ENCODE assay signal across 9 mouse cellular contexts in genomic region chr8:125759022-125759421, GRCm38 (mm10). TPM values are rescaled to one million over a fixed set of nuclear protein-coding genes. Genes with fewer than 3 reads are reported as not detected.
A peak's percentile ranks its signal among the peaks of the same experiment; 100 is the strongest.
DNase-seq lines count a peak whose midpoint lies in the region; ATAC-seq and TF ChIP-seq lines count a peak whose summit lies in the region.
"Had no signal": no experiment of that assay in that cellular context is flagged by ENCODE, and none has a peak within 500 bp of the region (broad histone marks: within the 10 kb centered on the region; RNA-seq: fewer than 3 reads in every experiment).

No protein-coding gene starts in this region.

- DNase-seq in heart, postnatal 36 days = peak; percentile 22 to 50
- DNase-seq in heart, postnatal 25 days (ENCODE audit: low spot score) = no peak
- no peak for DNase-seq in testis, postnatal 14 days (ENCODE audit: low spot score)
- peak; percentile 33 for DNase-seq in induced T-regulatory cell, adult 2 months (ENCODE audit: low read depth)
- peak; percentile 25 for DNase-seq in retina, postnatal 1 day
- no peak for DNase-seq in ovary, adult 18-20 months (ENCODE audit: low spot score)

- H3K9ac ChIP-seq in midbrain, embryonic 15.5 days = no peak overlapping the region
- H3K9ac ChIP-seq: hindbrain, embryonic 15.5 days had no signal

- TF ChIP-seq POLR2A in testis, adult 2 months (IDR thresholded peaks at IDR 0.05; ENCODE audit: control insufficient read depth, low read depth, low read length) = no peak

- intact Hi-C loops in heart, postnatal 36 days (cut with DNase I) = no loop called here
- intact Hi-C loops in heart, postnatal 25 days (cut with DNase I) = no loop called here

- no peaks in the 10 kb centered on the region for H3K27me3 ChIP-seq in testis, adult 2 months (ENCODE audit: control insufficient read depth, insufficient read depth, low read length)
- H3K27me3 ChIP-seq in midbrain, embryonic 15.5 days (replicated peaks) = no peaks in the 10 kb centered on the region
- H3K27me3 ChIP-seq: hindbrain, embryonic 15.5 days had no signal

- H3K4me2 ChIP-seq in midbrain, embryonic 15.5 days = no peak overlapping the region
- H3K4me2 ChIP-seq: hindbrain, embryonic 15.5 days had no signal

- TF ChIP-seq CTCF in testis, adult 2 months (IDR thresholded peaks at IDR 0.05; ENCODE audit: control insufficient read depth, insufficient read depth, insufficient replicate concordance, low read depth, low read length) = peak; percentile 47; the same call in 1 of the 2 replicates

- H3K4me1 ChIP-seq in testis, adult 2 months (ENCODE audit: control insufficient read depth, insufficient read depth, low read length) = no peaks in the 10 kb centered on the region
- H3K4me1 ChIP-seq in midbrain, embryonic 15.5 days = peaks cover 3% of the 10 kb centered on the region; the same call in 1 of the 2 replicates

- no peak for ATAC-seq in midbrain, embryonic 15.5 days (replicated peaks)

- no peak overlapping the region for H3K4me3 ChIP-seq in testis, adult 2 months (ENCODE audit: control insufficient read depth, low read depth, low read length)
- H3K4me3 ChIP-seq in midbrain, embryonic 15.5 days = no peak overlapping the region
- H3K4me3 ChIP-seq: hindbrain, embryonic 15.5 days had no signal

- H3K27ac ChIP-seq in testis, adult 2 months (ENCODE audit: control insufficient read depth, insufficient read depth, low read depth, low read length) = no peak overlapping the region
- no peak overlapping the region for H3K27ac ChIP-seq in midbrain, embryonic 15.5 days
- H3K27ac ChIP-seq: hindbrain, embryonic 15.5 days had no signal

- H3K9me3 ChIP-seq in midbrain, embryonic 15.5 days = 0 out of 2 replicates have a peak, but pooled peaks cover 5% of the 10 kb centered on the region
- H3K9me3 ChIP-seq: hindbrain, embryonic 15.5 days had no signal

- WGBS in midbrain, embryonic 15.5 days = 50% methylated on average over 10 of the region's 10 CpGs

- no peaks in the 10 kb centered on the region for H3K36me3 ChIP-seq in testis, adult 2 months (ENCODE audit: control insufficient read depth, insufficient read depth, low read length)
- H3K36me3 ChIP-seq in midbrain, embryonic 15.5 days (replicated peaks) = 0 out of 2 replicates have a peak, but pooled peaks cover 7% of the 10 kb centered on the region

RNA-seq across cellular contexts. Expression of gene Ntpcr, which starts 29.3 kb away (rescaled TPM):
- total RNA-seq in heart, postnatal 36 days (2021) = 10 to 100 TPM; 16.8 to 19.3 TPM
- total RNA-seq in heart, postnatal 25 days (2021) = 10 to 100 TPM; 16.0 TPM
- polyA plus RNA-seq in testis, adult 2 months (2012; rRNA removed) = 95.4 and 112 TPM in 2 replicates
- polyA plus RNA-seq in midbrain, embryonic 15.5 days (2015; fragmentation: Nextera tagmentation; extraction: Ambion mirVana) = 29.8 and 30.8 TPM in 2 replicates

Comparison
In these comparisons a context has a peak if more than half of its experiments do, and no peak if none do; other contexts are left out.
1. DNase-seq: peak in heart, postnatal 36 days (2 of 2), induced T-regulatory cell, adult 2 months (single experiment) and retina, postnatal 1 day (single experiment); none in heart, postnatal 25 days (single experiment), testis, postnatal 14 days (single experiment) and ovary, adult 18-20 months (single experiment).